Mouse (Mus musculus) mouse trophoblast stem cell (cell line): ENCODE results near the gene Krtap10-4.
"Not testable (repeated sequence)": the region's sequence is repeated elsewhere in the genome, so short reads cannot be mapped to it uniquely, and the experiment has no call there.

Experiments used
- in situ Hi-C, 2 experiments: fragments of 300-500 bp; cut with MseI, MboI; formaldehyde crosslinking; loops; 2 replicates in 1 of 2; 3 replicates in 1 of 2; pipeline ENCODE4 v1.15.1; 2025

The Krtap10-4 gene

GRCm38 (mm10) chr10:77788621-77789020, 38.3 kb downstream of the Krtap10-4 start:
- in situ Hi-C loops = no loop called here

GRCm38 (mm10) chr10:77787876-77788275, 39.0 kb downstream of the Krtap10-4 start, which contains the start of gene Gm7137:
Gm7137 (minus strand) TSS chr10:77788200.
- in situ Hi-C loops = not testable (repeated sequence)

- in situ Hi-C loops = not testable (repeated sequence)
These were observed 43.5 kb downstream of the Krtap10-4 start for GRCm38 (mm10) chr10:77783396-77783795.

GRCm38 (mm10) chr10:77782442-77782841, 44.5 kb downstream of the Krtap10-4 start, which contains the start of gene Gm3250:
Gm3250 (minus strand) TSS chr10:77782542.
- in situ Hi-C loops = not testable (repeated sequence)

- in situ Hi-C loops = not testable (repeated sequence)
These were observed 50.1 kb downstream of the Krtap10-4 start, which contains the start of gene Gm7138 for GRCm38 (mm10) chr10:77776844-77777243. Gm7138 (minus strand) TSS chr10:77776944.
